Mouse (Mus musculus) thymus, postnatal 25 days (tissue): ENCODE measurements around the gene Trrap.

ENCODE experiments used
- DNase-seq: peaks from one replicate; pipeline ENCODE4 v3.0.0; 2022

The Trrap gene

GRCm38 (mm10) chr5:144872867-144873266, 105.3 kb downstream of the Trrap start:
- DNase-seq: no peak

GRCm38 (mm10) chr5:144875227-144875626, 107.7 kb downstream of the Trrap start:
- no peak for DNase-seq

GRCm38 (mm10) chr5:144875892-144876291, 108.4 kb downstream of the Trrap start:
- peak; percentile 56 for DNase-seq

- DNase-seq: no peak
Observed at GRCm38 (mm10) chr5:144877021-144877420, 109.5 kb downstream of the Trrap start.

- DNase-seq: no peak
Observed at GRCm38 (mm10) chr5:144881670-144882399, 114.3 kb downstream of the Trrap start.

- no peak for DNase-seq
Observed at GRCm38 (mm10) chr5:144884629-144885217, 117.2 kb downstream of the Trrap start.

GRCm38 (mm10) chr5:144885968-144886650, 118.6 kb downstream of the Trrap start:
- no peak for DNase-seq

GRCm38 (mm10) chr5:144891276-144891675, 123.7 kb downstream of the Trrap start:
- no peak for DNase-seq

- DNase-seq: no peak
Observed at GRCm38 (mm10) chr5:144897881-144898280, 130.3 kb downstream of the Trrap start.

GRCm38 (mm10) chr5:144898448-144899052, 131.0 kb downstream of the Trrap start:
- no peak for DNase-seq

GRCm38 (mm10) chr5:144901035-144901434, 133.5 kb downstream of the Trrap start:
- DNase-seq: no peak

GRCm38 (mm10) chr5:144901791-144902190, 134.3 kb downstream of the Trrap start:
- DNase-seq: no peak

GRCm38 (mm10) chr5:144904356-144905134, 137.0 kb downstream of the Trrap start:
- no peak for DNase-seq

GRCm38 (mm10) chr5:144907591-144907990, 140.1 kb downstream of the Trrap start:
- peak; percentile 10 for DNase-seq
